Mouse (Mus musculus): ENCODE measurements around the gene Nfil3. TPM values are rescaled to one million over a fixed set of nuclear protein-coding genes. Genes with fewer than 3 reads are reported as not detected.

The Nfil3 gene
- polyA plus RNA-seq (2016; fragmentation: Nextera tagmentation; extraction: Ambion mirVana), result 22.8 and 24.5 TPM in 2 replicates

DNA sequence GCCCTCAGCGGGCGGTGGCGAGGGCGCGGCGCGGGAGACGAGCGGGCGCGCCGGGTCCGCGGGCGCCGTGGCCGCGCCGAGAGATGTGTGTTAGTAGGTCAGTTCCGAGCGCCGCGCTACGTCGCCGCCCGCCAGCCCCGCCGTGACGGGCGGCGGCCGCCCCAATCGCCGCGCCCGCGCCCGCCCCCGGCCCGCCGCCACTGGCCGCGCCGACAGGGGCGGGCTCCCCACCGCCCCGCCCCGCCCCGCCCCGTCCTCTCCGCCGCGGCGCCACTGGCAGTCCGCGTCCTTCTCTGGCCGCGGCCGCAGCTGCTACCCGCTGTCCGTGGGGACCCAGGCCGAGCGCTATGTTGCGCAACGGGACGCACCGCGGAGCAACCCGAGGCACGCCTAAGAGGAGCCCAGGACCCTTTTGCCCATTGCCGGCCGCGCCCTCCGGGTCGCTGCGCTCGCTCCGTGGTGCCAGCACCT is at the start of gene Nfil3:
Gene Nfil3, minus strand, starts transcription at position 123 of the 471 bp plus-strand sequence.
- Histone ChIP-seq H3K9me3 (no peaks in the 10 kb centered on the region), H3K4me3 (peak within 1 kb of the TSS; percentile 88), H3K36me3 (replicated peaks) (no peaks in the 10 kb centered on the region), H3K4me1 (peaks cover 46% of the 10 kb centered on the region), H3K27ac (replicated peaks) (peak within 1 kb of the TSS; percentile 94), H3K27me3 (replicated peaks; ENCODE audit: low read depth, poor library complexity, severe bottlenecking) (peaks cover 30% of the 10 kb centered on the region)
- under 1% methylated on average over 73 of the region's 79 CpGs for WGBS
- DNase-seq (ENCODE audit: low spot score), result peak; percentile 89

DNA sequence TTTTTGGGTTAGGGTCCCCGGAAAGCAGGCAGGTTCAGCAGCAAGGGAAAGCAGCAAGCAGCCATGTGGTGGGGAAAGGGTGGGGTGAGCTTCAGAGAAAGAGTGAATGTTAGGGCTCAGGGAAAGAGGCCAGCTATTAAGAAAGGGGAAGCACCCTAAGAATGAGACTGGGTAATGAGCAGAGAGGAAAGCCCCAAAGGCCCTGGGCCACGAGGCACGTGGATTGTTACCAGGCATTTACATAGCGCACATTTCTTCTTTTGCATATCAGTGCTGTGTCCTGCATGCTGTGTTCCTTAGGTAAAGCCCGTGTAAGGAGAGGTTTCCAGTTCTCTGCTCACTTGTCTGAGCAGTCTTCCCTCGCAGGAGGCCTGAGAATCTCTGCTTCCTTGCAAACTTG is 43.4 kb upstream of the Nfil3 start:
- no peak for DNase-seq (ENCODE audit: low spot score)
- no peaks in the 10 kb centered on the region for H3K27me3 ChIP-seq (replicated peaks; ENCODE audit: low read depth, poor library complexity, severe bottlenecking)
- no peaks in the 10 kb centered on the region for H3K9me3 ChIP-seq
- H3K36me3 ChIP-seq (replicated peaks), result no peaks in the 10 kb centered on the region
- 0 out of 2 replicates have a peak, but pooled peaks cover 3% of the 10 kb centered on the region for H3K4me1 ChIP-seq
- H3K4me3 ChIP-seq, result no peak overlapping the region
- 0 out of 2 replicates have a peak overlapping the region, but pooled peaks have one; percentile 10 for H3K27ac ChIP-seq (replicated peaks)
- 41% methylated on average over 6 of the region's 6 CpGs for whole genome bisulfite sequencing

GRCm38 (mm10) chr13:53020282-53020681 is 39.4 kb upstream of the Nfil3 start:
- Histone ChIP-seq H3K27ac (replicated peaks) (no peak overlapping the region), H3K9me3 (no peaks in the 10 kb centered on the region), H3K4me3 (no peak overlapping the region), H3K36me3 (replicated peaks) (no peaks in the 10 kb centered on the region), H3K4me1 (0 out of 2 replicates have a peak, but pooled peaks cover 3% of the 10 kb centered on the region), H3K27me3 (replicated peaks; ENCODE audit: low read depth, poor library complexity, severe bottlenecking) (no peaks in the 10 kb centered on the region)
- DNase-seq (ENCODE audit: low spot score), result no peak
- WGBS, result 88% methylated on average over 3 of the region's 3 CpGs

GRCm38 (mm10) chr13:53019532-53019931 is 38.7 kb upstream of the Nfil3 start:
- Histone ChIP-seq H3K9me3 (no peaks in the 10 kb centered on the region), H3K27ac (replicated peaks) (no peak overlapping the region), H3K27me3 (replicated peaks; ENCODE audit: low read depth, poor library complexity, severe bottlenecking) (no peaks in the 10 kb centered on the region), H3K4me3 (no peak overlapping the region), H3K36me3 (replicated peaks) (no peaks in the 10 kb centered on the region), H3K4me1 (0 out of 2 replicates have a peak, but pooled peaks cover 1% of the 10 kb centered on the region)
- DNase-seq (ENCODE audit: low spot score), result no peak
- WGBS, result 79% methylated on average over 9 of the region's 9 CpGs

- H3K9me3 ChIP-seq, result no peaks in the 10 kb centered on the region
- no peak overlapping the region for H3K27ac ChIP-seq (replicated peaks)
- no peaks in the 10 kb centered on the region for H3K36me3 ChIP-seq (replicated peaks)
- H3K4me1 ChIP-seq, result no peaks in the 10 kb centered on the region
- no peaks in the 10 kb centered on the region for H3K27me3 ChIP-seq (replicated peaks; ENCODE audit: low read depth, poor library complexity, severe bottlenecking)
- DNase-seq (ENCODE audit: low spot score), result no peak
- WGBS, result 86% methylated on average over 6 of the region's 6 CpGs
- H3K4me3 ChIP-seq, result no peak overlapping the region
Observed at GRCm38 (mm10) chr13:53018976-53019375, 38.1 kb upstream of the Nfil3 start.

- 71% methylated on average over 6 of the region's 6 CpGs for WGBS
- Histone ChIP-seq H3K4me1 (peaks cover under 1% of the 10 kb centered on the region; the same call in 1 of the 2 replicates), H3K36me3 (replicated peaks) (no peaks in the 10 kb centered on the region), H3K4me3 (no peak overlapping the region), H3K9me3 (no peaks in the 10 kb centered on the region), H3K27me3 (replicated peaks; ENCODE audit: low read depth, poor library complexity, severe bottlenecking) (no peaks in the 10 kb centered on the region), H3K27ac (replicated peaks) (no peak overlapping the region)
- no peak for DNase-seq (ENCODE audit: low spot score)
Observed at GRCm38 (mm10) chr13:53017983-53018382, 37.1 kb upstream of the Nfil3 start.

DNA sequence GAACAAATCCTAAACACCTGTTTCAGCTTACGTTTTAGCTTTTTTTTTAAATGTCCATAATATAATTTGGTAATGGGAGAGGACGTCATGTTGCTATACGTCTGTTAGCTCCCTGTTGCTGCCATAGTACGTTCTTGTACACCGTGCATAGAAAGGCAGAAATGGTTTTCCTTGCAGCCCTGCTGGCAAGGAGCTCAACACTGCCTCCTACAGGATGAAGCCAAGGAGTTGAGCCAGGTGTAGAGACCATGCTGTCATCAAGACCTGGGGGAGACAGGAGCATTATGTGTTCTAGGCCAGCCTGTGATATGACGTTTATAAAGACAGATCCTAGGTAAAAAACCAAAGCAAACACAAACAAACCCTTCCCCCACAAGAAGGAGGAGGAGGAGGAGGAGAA is 36.2 kb upstream of the Nfil3 start:
- 75% methylated on average over 6 of the region's 6 CpGs for WGBS
- H3K4me3 ChIP-seq, result no peak overlapping the region
- no peak for DNase-seq (ENCODE audit: low spot score)
- H3K27ac ChIP-seq (replicated peaks), result no peak overlapping the region
- H3K36me3 ChIP-seq (replicated peaks), result no peaks in the 10 kb centered on the region
- no peaks in the 10 kb centered on the region for H3K27me3 ChIP-seq (replicated peaks; ENCODE audit: low read depth, poor library complexity, severe bottlenecking)
- peaks cover 9% of the 10 kb centered on the region for H3K4me1 ChIP-seq
- no peaks in the 10 kb centered on the region for H3K9me3 ChIP-seq

- Histone ChIP-seq H3K4me1 (peaks cover 27% of the 10 kb centered on the region), H3K27ac (replicated peaks) (peak overlapping the region; percentile 72), H3K27me3 (replicated peaks; ENCODE audit: low read depth, poor library complexity, severe bottlenecking) (0 out of 2 replicates have a peak, but pooled peaks cover 7% of the 10 kb centered on the region), H3K4me3 (peak overlapping the region; percentile 28; the same call in 1 of the 2 replicates), H3K9me3 (no peaks in the 10 kb centered on the region), H3K36me3 (replicated peaks) (no peaks in the 10 kb centered on the region)
- WGBS, result 16% methylated on average over 12 of the region's 12 CpGs
- peak; percentile 45 for DNase-seq (ENCODE audit: low spot score)
Observed at GRCm38 (mm10) chr13:53011426-53011825, 30.6 kb upstream of the Nfil3 start.

- no peak overlapping the region for H3K4me3 ChIP-seq
- H3K27ac ChIP-seq (replicated peaks), result no peak overlapping the region
- H3K4me1 ChIP-seq, result peaks cover 27% of the 10 kb centered on the region
- H3K36me3 ChIP-seq (replicated peaks), result no peaks in the 10 kb centered on the region
- no peak for DNase-seq (ENCODE audit: low spot score)
- no peaks in the 10 kb centered on the region for H3K9me3 ChIP-seq
- 76% methylated on average over 7 of the region's 7 CpGs for WGBS
- 0 out of 2 replicates have a peak, but pooled peaks cover 7% of the 10 kb centered on the region for H3K27me3 ChIP-seq (replicated peaks; ENCODE audit: low read depth, poor library complexity, severe bottlenecking)
Observed at GRCm38 (mm10) chr13:53008489-53009184, 27.8 kb upstream of the Nfil3 start.

DNA sequence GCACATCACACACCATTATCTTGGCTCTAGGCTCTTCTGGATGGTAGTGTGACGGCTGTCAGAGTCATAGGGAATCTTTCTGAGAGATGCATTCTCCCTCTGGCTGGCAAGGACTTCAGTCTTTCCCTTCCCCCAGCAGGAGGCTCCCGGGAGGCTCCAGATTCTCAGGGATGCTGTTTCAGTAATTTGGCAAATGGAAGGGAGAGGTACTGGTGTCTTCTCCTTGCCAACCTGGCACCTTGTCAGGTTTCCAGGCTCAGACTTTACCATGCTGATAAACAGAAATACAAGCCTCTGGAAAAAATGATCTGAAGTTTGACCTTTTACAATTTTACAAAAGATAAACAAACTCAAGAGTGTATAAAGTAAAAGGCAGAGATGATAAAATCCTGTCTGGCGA is 26.9 kb upstream of the Nfil3 start:
- no peak overlapping the region for H3K27ac ChIP-seq (replicated peaks)
- peaks cover 24% of the 10 kb centered on the region for H3K4me1 ChIP-seq
- no peaks in the 10 kb centered on the region for H3K36me3 ChIP-seq (replicated peaks)
- no peak overlapping the region for H3K4me3 ChIP-seq
- H3K9me3 ChIP-seq, result no peaks in the 10 kb centered on the region
- 70% methylated on average over 3 of the region's 3 CpGs for WGBS
- H3K27me3 ChIP-seq (replicated peaks; ENCODE audit: low read depth, poor library complexity, severe bottlenecking), result 0 out of 2 replicates have a peak, but pooled peaks cover 7% of the 10 kb centered on the region
- no peak for DNase-seq (ENCODE audit: low spot score)

DNA sequence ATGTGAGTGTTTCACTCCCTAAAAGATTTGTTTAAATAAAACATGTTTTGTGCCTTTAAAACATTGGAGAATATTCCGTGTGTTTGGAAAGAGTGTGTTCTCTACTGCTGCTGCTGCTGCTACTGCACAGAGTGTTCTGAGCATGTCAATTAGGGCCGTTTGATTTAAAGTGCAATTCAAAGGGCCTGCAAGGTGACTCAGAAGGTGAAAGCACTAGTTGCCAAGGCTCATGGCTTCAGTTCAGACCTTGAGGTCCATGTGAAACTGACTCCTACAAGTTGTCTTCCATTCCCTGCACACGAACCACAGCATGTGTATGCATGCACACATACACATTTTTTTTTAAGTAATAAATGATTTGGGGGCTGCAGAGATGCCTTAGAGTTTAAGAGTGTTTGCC is 22.4 kb upstream of the Nfil3 start:
- H3K36me3 ChIP-seq (replicated peaks), result no peaks in the 10 kb centered on the region
- no peaks in the 10 kb centered on the region for H3K4me1 ChIP-seq
- DNase-seq (ENCODE audit: low spot score), result no peak
- WGBS, result 66% methylated on average over 3 of the region's 3 CpGs
- no peak overlapping the region for H3K27ac ChIP-seq (replicated peaks)
- H3K27me3 ChIP-seq (replicated peaks; ENCODE audit: low read depth, poor library complexity, severe bottlenecking), result 0 out of 2 replicates have a peak, but pooled peaks cover 2% of the 10 kb centered on the region
- H3K9me3 ChIP-seq, result no peaks in the 10 kb centered on the region
- H3K4me3 ChIP-seq, result no peak overlapping the region

DNA sequence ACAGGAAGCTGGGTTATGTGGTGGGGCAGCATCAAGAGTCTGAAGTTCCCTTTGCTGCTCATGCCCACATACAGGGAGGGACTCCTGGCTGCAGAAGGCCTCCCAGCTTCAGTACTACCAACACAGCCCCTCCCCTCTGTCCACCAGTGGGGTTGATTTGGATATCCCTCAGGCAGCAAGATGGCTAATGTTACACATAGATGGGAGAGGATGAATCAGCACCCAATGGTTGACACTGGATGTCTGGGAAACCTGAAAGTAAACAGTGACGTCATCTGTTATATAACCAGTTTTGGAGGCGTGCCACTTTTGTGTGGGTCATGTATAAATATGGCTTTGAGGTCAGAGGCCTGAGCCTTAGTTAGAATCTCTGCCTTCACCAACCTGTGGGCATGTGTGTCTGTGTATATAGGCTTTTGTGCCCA is 20.6 kb upstream of the Nfil3 start:
- H3K27ac ChIP-seq (replicated peaks), result no peak overlapping the region
- H3K9me3 ChIP-seq, result no peaks in the 10 kb centered on the region
- no peaks in the 10 kb centered on the region for H3K27me3 ChIP-seq (replicated peaks; ENCODE audit: low read depth, poor library complexity, severe bottlenecking)
- 88% methylated on average over 2 of the region's 2 CpGs for WGBS
- peaks cover 2% of the 10 kb centered on the region; the same call in 1 of the 2 replicates for H3K4me1 ChIP-seq
- H3K36me3 ChIP-seq (replicated peaks), result no peaks in the 10 kb centered on the region
- no peak for DNase-seq (ENCODE audit: low spot score)
- no peak overlapping the region for H3K4me3 ChIP-seq

GRCm38 (mm10) chr13:53000481-53000880 is 19.6 kb upstream of the Nfil3 start:
- Histone ChIP-seq H3K9me3 (no peaks in the 10 kb centered on the region), H3K27ac (replicated peaks) (no peak overlapping the region)
- DNase-seq (ENCODE audit: low spot score), result no peak

More at GRCm38 (mm10) chr13:53000481-53000880, 19.6 kb upstream of the Nfil3 start:
- Histone ChIP-seq H3K4me3 (no peak overlapping the region), H3K27me3 (replicated peaks; ENCODE audit: low read depth, poor library complexity, severe bottlenecking) (no peaks in the 10 kb centered on the region), H3K4me1 (peaks cover 4% of the 10 kb centered on the region; the same call in 1 of the 2 replicates), H3K36me3 (replicated peaks) (no peaks in the 10 kb centered on the region)
- WGBS, result 87% methylated on average over 2 of the region's 2 CpGs
